Comparison of ENCODE assay signal across 29 mouse cellular contexts in the genomic region with DNA sequence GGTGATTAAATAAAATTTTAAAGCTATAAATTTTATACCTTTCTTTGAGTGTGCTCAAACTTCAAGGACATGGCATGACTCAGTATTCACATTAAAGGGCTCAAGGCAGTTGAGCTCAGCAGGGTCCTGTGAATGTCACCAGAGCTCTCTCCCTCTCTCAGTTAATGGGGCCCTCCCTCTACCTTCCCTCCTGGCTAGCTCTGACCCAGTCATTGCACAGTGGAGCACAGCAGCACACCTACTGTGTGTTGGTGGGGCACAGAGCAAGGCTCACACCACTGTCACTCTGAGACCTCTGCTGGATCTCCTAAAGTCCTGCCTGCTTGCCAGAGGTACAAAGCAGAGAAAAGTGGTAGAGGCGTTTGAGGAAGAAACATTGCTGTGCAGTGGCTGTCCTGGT. TPM values are rescaled to one million over a fixed set of nuclear protein-coding genes. Genes with fewer than 3 reads are reported as not detected.
DNase-seq lines count a peak whose midpoint lies in the region; ATAC-seq and TF ChIP-seq lines count a peak whose summit lies in the region.
"Had no signal": no experiment of that assay in that cellular context is flagged by ENCODE, and none has a peak within 500 bp of the region (broad histone marks: within the 10 kb centered on the region; RNA-seq: fewer than 3 reads in every experiment).

No protein-coding gene starts in this region.

- no peak for TF ChIP-seq POLR2A in bone marrow, adult 2 months (IDR thresholded peaks at IDR 0.05; ENCODE audit: borderline replicate concordance, control insufficient read depth, low read depth, low read length)

- no peak for ATAC-seq in liver, embryonic 16.5 days (ENCODE audit: low read depth)
- ATAC-seq in liver, embryonic 12.5 days: no peak
- no peak for ATAC-seq in erythroid progenitor cell, adult 5-6 weeks (replicated peaks; ENCODE audit: low FRiP score, poor library complexity, severe bottlenecking)
- ATAC-seq: activated CD4-positive, CD25-positive, alpha-beta regulatory T cell, adult 4 months; CD4-positive, CD25-positive, alpha-beta regulatory T cell, adult 4 months; forebrain, embryonic 13.5 days; forebrain, embryonic 15.5 days; forebrain, postnatal 0 days; Patski had no signal

- no peak overlapping the region for H3K4me3 ChIP-seq in liver, embryonic 16.5 days (ENCODE audit: low read depth, low read length)
- H3K4me3 ChIP-seq in liver, embryonic 12.5 days: no peak overlapping the region
- no peak overlapping the region for H3K4me3 ChIP-seq in bone marrow, adult 2 months (replicated peaks; ENCODE audit: control insufficient read depth, low read depth, low read length)
- H3K4me3 ChIP-seq: embryonic facial prominence, embryonic 13.5 days; embryonic facial prominence, embryonic 15.5 days; erythroblast, embryonic 14.5 days; forebrain, embryonic 13.5 days; forebrain, embryonic 15.5 days had no signal

- H3K27me3 ChIP-seq in liver, embryonic 16.5 days (ENCODE audit: control insufficient read depth, insufficient read depth, low read depth, low read length): no peaks in the 10 kb centered on the region
- H3K27me3 ChIP-seq in liver, embryonic 12.5 days (replicated peaks): no peaks in the 10 kb centered on the region
- H3K27me3 ChIP-seq: CH12.LX; embryonic facial prominence, embryonic 13.5 days; embryonic facial prominence, embryonic 15.5 days; forebrain, embryonic 13.5 days; forebrain, embryonic 15.5 days; Patski had no signal

- no peaks in the 10 kb centered on the region for H3K4me1 ChIP-seq in liver, embryonic 16.5 days (ENCODE audit: control insufficient read depth, low read depth, low read length)
- no peaks in the 10 kb centered on the region for H3K4me1 ChIP-seq in liver, embryonic 12.5 days
- H3K4me1 ChIP-seq in bone marrow, adult 2 months (ENCODE audit: control insufficient read depth, insufficient read depth, low read length): peaks cover 3% of the 10 kb centered on the region; the same call in 1 of the 2 replicates
- H3K4me1 ChIP-seq: embryonic facial prominence, embryonic 13.5 days; embryonic facial prominence, embryonic 15.5 days; forebrain, embryonic 15.5 days had no signal

- TF ChIP-seq CTCF in bone marrow, adult 2 months (IDR thresholded peaks at IDR 0.05; ENCODE audit: control insufficient read depth, insufficient read depth, low read length): no peak

- no peak overlapping the region for H3K4me2 ChIP-seq in liver, embryonic 16.5 days (ENCODE audit: low read depth, low read length)
- H3K4me2 ChIP-seq in liver, embryonic 12.5 days: no peak overlapping the region
- H3K4me2 ChIP-seq: embryonic facial prominence, embryonic 13.5 days; embryonic facial prominence, embryonic 15.5 days; forebrain, embryonic 13.5 days; forebrain, embryonic 15.5 days had no signal

- WGBS in liver, embryonic 16.5 days (ENCODE audit: insufficient replicate concordance): 61% methylated on average over 1 of the region's 1 CpGs
- 48% methylated on average over 1 of the region's 1 CpGs for WGBS in liver, embryonic 12.5 days (ENCODE audit: insufficient replicate concordance)
- WGBS in bone marrow, adult 2 months: 52% methylated on average over 1 of the region's 1 CpGs

- peak overlapping the region; percentile 50; the same call in 1 of the 2 replicates for H3K27ac ChIP-seq in liver, embryonic 16.5 days (ENCODE audit: low read length)
- no peak overlapping the region for H3K27ac ChIP-seq in liver, embryonic 12.5 days
- H3K27ac ChIP-seq in bone marrow, adult 2 months (ENCODE audit: control insufficient read depth, insufficient read depth, low read depth, low read length, poor library complexity): peak overlapping the region; percentile 86
- H3K27ac ChIP-seq: embryonic facial prominence, embryonic 13.5 days; embryonic facial prominence, embryonic 15.5 days; forebrain, embryonic 13.5 days; forebrain, embryonic 15.5 days had no signal

- H3K36me3 ChIP-seq in liver, embryonic 16.5 days (ENCODE audit: control insufficient read depth, insufficient read depth): 0 out of 2 replicates have a peak, but pooled peaks cover 4% of the 10 kb centered on the region
- peaks cover 60% of the 10 kb centered on the region for H3K36me3 ChIP-seq in liver, embryonic 12.5 days

- H3K9me3 ChIP-seq in liver, embryonic 16.5 days (replicated peaks; ENCODE audit: control insufficient read depth, low read length): no peaks in the 10 kb centered on the region
- no peaks in the 10 kb centered on the region for H3K9me3 ChIP-seq in liver, embryonic 12.5 days (replicated peaks)
- H3K9me3 ChIP-seq: embryonic facial prominence, embryonic 13.5 days; embryonic facial prominence, embryonic 15.5 days; forebrain, embryonic 13.5 days; forebrain, embryonic 15.5 days; G1E had no signal

- peak; percentile 50 to 78 for DNase-seq in adrenal gland, adult (ENCODE audit: inconsistent age in 2 of 2, low spot score in 1 of 2)
- DNase-seq in adrenal gland, postnatal 25 days: no peak
- DNase-seq in adrenal gland, postnatal 14 days: peak; percentile 23
- DNase-seq in adrenal gland, postnatal 10 days: no peak
- DNase-seq: B cell, adult 2 months; cerebellum, adult 11 months; cerebellum, adult 18-20 months; cerebellum, adult 8-10 months; cerebellum, adult 9-11 months; cerebellum, postnatal 14 days; cerebellum, postnatal 36 days; embryo, embryonic 11 days; forebrain, postnatal 0 days had no signal

- no peak overlapping the region for H3K9ac ChIP-seq in liver, embryonic 16.5 days (ENCODE audit: low read depth, low read length)
- H3K9ac ChIP-seq in liver, embryonic 12.5 days: no peak overlapping the region
- H3K9ac ChIP-seq: embryonic facial prominence, embryonic 13.5 days; embryonic facial prominence, embryonic 15.5 days; forebrain, embryonic 13.5 days; forebrain, embryonic 15.5 days; forebrain, postnatal 0 days had no signal

RNA-seq across cellular contexts. Expression of a gene that starts 7.1 kb away (rescaled TPM):
- 61.9 and 69.8 TPM in 2 replicates for total RNA-seq in adrenal gland, postnatal 25 days (2021)
- 40.6 and 44.3 TPM in 2 replicates for total RNA-seq in adrenal gland, postnatal 14 days (2021)
- total RNA-seq in adrenal gland, postnatal 10 days (2021): 10 to 100 TPM; 27.0 to 45.6 TPM
- 10.7 and 10.9 TPM in 2 replicates for polyA plus RNA-seq in liver, embryonic 16.5 days (2015; fragmentation: Nextera tagmentation; extraction: Ambion mirVana)
- polyA plus RNA-seq in liver, embryonic 12.5 days (2016; fragmentation: Nextera tagmentation; extraction: Ambion mirVana): 16.3 and 19.0 TPM in 2 replicates
- 16.1 and 41.8 TPM in 2 replicates for polyA plus RNA-seq in bone marrow, adult 2 months (2011; ENCODE audit: insufficient read depth, insufficient read length, low replicate concordance, missing spikeins)
- 31.4 and 32.7 TPM in 2 replicates for total RNA-seq in erythroid progenitor cell, adult 5-6 weeks (2015; ENCODE audit: low replicate concordance)
- total RNA-seq in erythroid progenitor cell, adult 5-6 weeks (2017; ENCODE audit: low replicate concordance): 19.0 and 32.3 TPM in 2 replicates

RNA-seq across cellular contexts. Expression of a gene that starts 52.3 kb away (rescaled TPM):
- 6.8 and 6.9 TPM in 2 replicates for total RNA-seq in adrenal gland, postnatal 25 days (2021)
- 6.4 and 6.6 TPM in 2 replicates for total RNA-seq in adrenal gland, postnatal 14 days (2021)
- total RNA-seq in adrenal gland, postnatal 10 days (2021): 1 to 10 TPM; 5.7 to 6.8 TPM
- 3.9 and 4.1 TPM in 2 replicates for polyA plus RNA-seq in liver, embryonic 16.5 days (2015; fragmentation: Nextera tagmentation; extraction: Ambion mirVana)
- 6.1 and 6.5 TPM in 2 replicates for polyA plus RNA-seq in liver, embryonic 12.5 days (2016; fragmentation: Nextera tagmentation; extraction: Ambion mirVana)
- polyA plus RNA-seq in bone marrow, adult 2 months (2011; ENCODE audit: insufficient read depth, insufficient read length, low replicate concordance, missing spikeins): 7.7 and 8.6 TPM in 2 replicates
- 39.3 and 59.1 TPM in 2 replicates for total RNA-seq in erythroid progenitor cell, adult 5-6 weeks (2015; ENCODE audit: low replicate concordance)
- total RNA-seq in erythroid progenitor cell, adult 5-6 weeks (2017; ENCODE audit: low replicate concordance): 81.6 and 82.6 TPM in 2 replicates

RNA-seq across cellular contexts. Expression of a gene that starts 52.4 kb away (rescaled TPM):
- total RNA-seq in adrenal gland, postnatal 25 days (2021): not detected in 2 replicates
- total RNA-seq in adrenal gland, postnatal 14 days (2021): not detected in 2 replicates
- total RNA-seq in adrenal gland, postnatal 10 days (2021): not detected
- polyA plus RNA-seq in liver, embryonic 16.5 days (2015; fragmentation: Nextera tagmentation; extraction: Ambion mirVana): not detected in 2 replicates
- polyA plus RNA-seq in liver, embryonic 12.5 days (2016; fragmentation: Nextera tagmentation; extraction: Ambion mirVana): not detected in 2 replicates
- polyA plus RNA-seq in bone marrow, adult 2 months (2011; ENCODE audit: insufficient read depth, insufficient read length, low replicate concordance, missing spikeins): not detected in 2 replicates
- total RNA-seq in erythroid progenitor cell, adult 5-6 weeks (2015; ENCODE audit: low replicate concordance): not detected in 2 replicates
- not detected in 2 replicates for total RNA-seq in erythroid progenitor cell, adult 5-6 weeks (2017; ENCODE audit: low replicate concordance)
- total RNA-seq: CH12.LX; common myeloid progenitor, adult 5-6 weeks; forebrain, postnatal 0 days; G1E had no signal
- polyA plus RNA-seq: activated CD4-positive, CD25-positive, alpha-beta regulatory T cell, adult 4 months; CD4-positive, CD25-positive, alpha-beta regulatory T cell, adult 4 months; embryonic facial prominence, embryonic 13.5 days; embryonic facial prominence, embryonic 15.5 days; erythroblast, embryonic 14.5 days; forebrain, embryonic 11.5 days; forebrain, embryonic 13.5 days; forebrain, embryonic 15.5 days; forebrain, postnatal 0 days; G1E; Patski had no signal

Comparison
In these comparisons a context has a peak if more than half of its experiments do, and no peak if none do; other contexts are left out.
1. DNase-seq: peak in adrenal gland, adult (2 of 2) and adrenal gland, postnatal 14 days (single experiment); none in adrenal gland, postnatal 25 days (single experiment) and adrenal gland, postnatal 10 days (single experiment).